Mouse (Mus musculus): ENCODE measurements at regions not wholly inside any gene's neighbourhood (a gene's known extent, or its start where the extent isn't known, plus 50 kb on each side); places are given as distances from the start of the nearest gene placed in this dataset.

DNA sequence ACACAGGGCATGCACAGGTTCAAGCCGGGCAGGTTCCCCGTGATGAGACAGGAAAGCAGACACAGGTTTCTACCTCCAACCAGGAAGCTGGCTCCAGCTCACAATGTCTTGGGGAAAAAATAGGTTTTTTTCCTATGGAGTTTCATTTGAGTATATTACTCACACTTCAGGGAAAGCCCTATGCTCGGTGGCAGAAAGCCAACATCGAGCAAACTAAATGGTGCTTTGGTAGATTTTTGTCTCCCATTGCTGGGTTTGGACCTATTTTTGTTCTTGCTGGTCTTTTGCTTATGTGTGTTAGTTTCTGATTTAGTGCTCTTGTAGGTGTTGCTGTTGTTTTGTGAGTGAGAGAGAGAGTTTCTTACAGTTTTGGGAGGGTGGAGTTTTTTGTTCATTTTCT, 160.9 kb downstream of the Rps12 start:
- no peak overlapping the region for H3K27ac ChIP-seq (ENCODE audit: insufficient read depth, low read length)
- no peaks in the 10 kb centered on the region for H3K9me3 ChIP-seq (replicated peaks; ENCODE audit: control insufficient read depth, insufficient read depth, low read length, poor library complexity, severe bottlenecking)
- no peak overlapping the region for H3K4me3 ChIP-seq (ENCODE audit: low read depth, low read length)
- no peak overlapping the region for H3K9ac ChIP-seq (ENCODE audit: low read depth, poor library complexity, severe bottlenecking)
- no peaks in the 10 kb centered on the region for H3K36me3 ChIP-seq (ENCODE audit: control insufficient read depth, insufficient read depth, low read length, poor library complexity, severe bottlenecking)
- no peaks in the 10 kb centered on the region for H3K27me3 ChIP-seq (ENCODE audit: control insufficient read depth, insufficient read depth, low read length, poor library complexity, severe bottlenecking)
- TF ChIP-seq POLR2A (IDR thresholded peaks at IDR 0.05; ENCODE audit: insufficient read depth, low read length) = no peak
- no peak for TF ChIP-seq CTCF (IDR thresholded peaks at IDR 0.05; ENCODE audit: low read depth, low read length)
- TF ChIP-seq EP300 (IDR thresholded peaks at IDR 0.05; ENCODE audit: insufficient read depth, low read depth, low read length) = no peak
- no peaks in the 10 kb centered on the region for H3K4me1 ChIP-seq (ENCODE audit: control insufficient read depth, insufficient read depth, low read length)

DNA sequence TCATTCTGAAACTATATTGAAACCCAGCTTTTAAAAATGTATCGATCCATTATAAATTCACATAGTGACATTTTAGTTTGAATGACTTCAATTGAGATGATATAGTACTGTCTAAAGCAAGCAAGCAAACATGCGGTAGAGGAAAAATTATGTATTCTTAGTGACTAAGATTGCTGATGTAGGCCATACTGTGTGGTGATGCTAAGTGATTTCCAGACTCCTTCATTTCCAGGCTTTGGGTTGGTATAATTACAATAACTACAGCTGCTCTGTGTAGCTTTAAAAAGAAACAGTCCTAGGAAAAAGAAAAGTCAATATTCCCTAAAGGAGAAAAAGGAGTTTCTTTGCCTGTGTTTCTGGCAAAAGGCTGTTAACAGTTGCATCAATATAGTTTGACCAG, 175.0 kb downstream of the Rps12 start:
- no peak overlapping the region for H3K9ac ChIP-seq (ENCODE audit: low read depth, poor library complexity, severe bottlenecking)
- no peaks in the 10 kb centered on the region for H3K36me3 ChIP-seq (ENCODE audit: control insufficient read depth, insufficient read depth, low read length, poor library complexity, severe bottlenecking)
- no peak overlapping the region for H3K27ac ChIP-seq (ENCODE audit: insufficient read depth, low read length)
- no peaks in the 10 kb centered on the region for H3K4me1 ChIP-seq (ENCODE audit: control insufficient read depth, insufficient read depth, low read length)
- H3K9me3 ChIP-seq (replicated peaks; ENCODE audit: control insufficient read depth, insufficient read depth, low read length, poor library complexity, severe bottlenecking) = no peaks in the 10 kb centered on the region
- TF ChIP-seq CTCF (IDR thresholded peaks at IDR 0.05; ENCODE audit: low read depth, low read length) (no peak), EP300 (IDR thresholded peaks at IDR 0.05; ENCODE audit: insufficient read depth, low read depth, low read length) (no peak), POLR2A (IDR thresholded peaks at IDR 0.05; ENCODE audit: insufficient read depth, low read length) (no peak)
- no peak overlapping the region for H3K4me3 ChIP-seq (ENCODE audit: low read depth, low read length)
- no peaks in the 10 kb centered on the region for H3K27me3 ChIP-seq (ENCODE audit: control insufficient read depth, insufficient read depth, low read length, poor library complexity, severe bottlenecking)

DNA sequence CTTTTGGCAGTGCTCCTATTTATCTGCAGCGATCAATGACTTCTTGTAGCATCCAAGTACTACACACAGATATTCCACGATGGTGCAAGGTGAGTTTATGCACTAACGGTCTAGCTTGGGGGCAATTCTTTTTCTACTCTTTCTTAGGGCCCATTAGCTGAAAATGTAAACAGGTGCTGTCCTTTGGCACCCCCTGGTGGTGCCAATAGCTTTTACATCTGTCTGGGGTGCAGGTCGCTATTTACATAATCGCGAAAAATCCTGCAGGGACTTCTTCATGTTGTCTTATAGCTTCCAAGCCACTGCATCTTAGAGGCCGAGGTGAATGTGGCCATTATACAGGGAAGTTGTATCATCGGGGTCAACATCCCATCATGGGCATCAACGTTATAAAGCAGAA, 175.9 kb downstream of the Rps12 start:
- no peak for TF ChIP-seq POLR2A (IDR thresholded peaks at IDR 0.05; ENCODE audit: insufficient read depth, low read length)
- TF ChIP-seq CTCF (IDR thresholded peaks at IDR 0.05; ENCODE audit: low read depth, low read length) = peak; percentile 28
- TF ChIP-seq EP300 (IDR thresholded peaks at IDR 0.05; ENCODE audit: insufficient read depth, low read depth, low read length) = no peak
- H3K27me3 ChIP-seq (ENCODE audit: control insufficient read depth, insufficient read depth, low read length, poor library complexity, severe bottlenecking) = no peaks in the 10 kb centered on the region
- no peaks in the 10 kb centered on the region for H3K9me3 ChIP-seq (replicated peaks; ENCODE audit: control insufficient read depth, insufficient read depth, low read length, poor library complexity, severe bottlenecking)
- H3K36me3 ChIP-seq (ENCODE audit: control insufficient read depth, insufficient read depth, low read length, poor library complexity, severe bottlenecking) = no peaks in the 10 kb centered on the region
- no peaks in the 10 kb centered on the region for H3K4me1 ChIP-seq (ENCODE audit: control insufficient read depth, insufficient read depth, low read length)
- H3K9ac ChIP-seq (ENCODE audit: low read depth, poor library complexity, severe bottlenecking) = no peak overlapping the region
- no peak overlapping the region for H3K4me3 ChIP-seq (ENCODE audit: low read depth, low read length)
- H3K27ac ChIP-seq (ENCODE audit: insufficient read depth, low read length) = no peak overlapping the region

DNA sequence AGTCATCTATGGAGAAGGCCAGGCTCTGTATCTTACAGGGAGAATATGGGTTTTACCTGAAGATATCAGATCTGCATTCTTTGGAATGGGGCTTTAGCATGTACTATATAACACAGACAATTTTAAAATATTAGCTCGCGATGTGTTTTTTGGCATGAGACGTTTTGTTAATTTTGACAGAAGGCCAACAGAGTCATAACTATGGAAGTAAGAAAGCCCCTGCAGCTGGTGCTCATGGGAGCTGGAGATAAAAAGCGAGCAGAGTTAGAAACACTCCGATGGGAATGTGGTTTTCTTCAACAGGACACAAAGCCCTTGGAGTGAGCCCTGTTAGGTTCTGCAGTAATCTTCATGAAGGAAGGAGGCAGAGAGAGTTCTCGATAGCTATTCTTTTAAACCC, 176.6 kb downstream of the Rps12 start:
- Histone ChIP-seq H3K9me3 (replicated peaks; ENCODE audit: control insufficient read depth, insufficient read depth, low read length, poor library complexity, severe bottlenecking) (no peaks in the 10 kb centered on the region), H3K36me3 (ENCODE audit: control insufficient read depth, insufficient read depth, low read length, poor library complexity, severe bottlenecking) (no peaks in the 10 kb centered on the region), H3K4me3 (ENCODE audit: low read depth, low read length) (no peak overlapping the region), H3K9ac (ENCODE audit: low read depth, poor library complexity, severe bottlenecking) (no peak overlapping the region), H3K27ac (ENCODE audit: insufficient read depth, low read length) (no peak overlapping the region), H3K27me3 (ENCODE audit: control insufficient read depth, insufficient read depth, low read length, poor library complexity, severe bottlenecking) (no peaks in the 10 kb centered on the region), H3K4me1 (ENCODE audit: control insufficient read depth, insufficient read depth, low read length) (no peaks in the 10 kb centered on the region)
- TF ChIP-seq EP300 (IDR thresholded peaks at IDR 0.05; ENCODE audit: insufficient read depth, low read depth, low read length) (no peak), CTCF (IDR thresholded peaks at IDR 0.05; ENCODE audit: low read depth, low read length) (no peak)

- no peak for TF ChIP-seq CTCF (IDR thresholded peaks at IDR 0.05; ENCODE audit: low read depth, low read length)
- H3K27me3 ChIP-seq (ENCODE audit: control insufficient read depth, insufficient read depth, low read length, poor library complexity, severe bottlenecking) = no peaks in the 10 kb centered on the region
Observed at GRCm38 (mm10) chr10:23610046-23610445, 177.0 kb downstream of the Rps12 start.

DNA sequence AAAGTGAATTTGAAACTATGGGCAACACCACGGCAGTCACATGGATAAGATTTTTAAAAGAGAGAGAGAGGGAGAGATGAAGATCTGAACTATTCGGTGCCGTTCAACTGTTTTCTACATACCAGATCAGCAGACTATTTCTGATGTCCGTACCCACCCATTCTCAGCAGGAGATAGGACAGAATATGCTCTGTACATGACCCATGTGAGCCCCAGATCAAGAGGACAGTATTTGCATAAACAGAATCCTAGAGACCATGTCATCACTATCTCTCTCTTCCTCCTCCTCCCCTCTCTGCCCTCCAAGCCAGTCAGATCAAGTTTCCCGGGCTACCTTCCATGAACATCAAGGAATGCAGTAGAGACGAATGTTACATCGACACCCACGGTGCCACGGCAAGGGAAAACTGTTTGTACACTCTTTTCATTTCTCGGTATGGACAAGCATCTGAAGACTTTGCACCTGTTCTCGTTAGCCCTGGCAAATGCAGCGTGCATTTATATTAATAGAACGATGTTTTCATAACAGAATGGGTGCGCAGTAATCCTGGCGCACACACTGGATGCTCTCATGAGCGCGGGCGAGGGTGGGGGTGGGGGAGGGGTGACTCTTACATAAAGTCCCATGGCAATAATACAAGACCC, 177.7 kb downstream of the Rps12 start:
- no peak overlapping the region for H3K27ac ChIP-seq (ENCODE audit: insufficient read depth, low read length)
- H3K9me3 ChIP-seq (replicated peaks; ENCODE audit: control insufficient read depth, insufficient read depth, low read length, poor library complexity, severe bottlenecking) = no peaks in the 10 kb centered on the region
- no peaks in the 10 kb centered on the region for H3K36me3 ChIP-seq (ENCODE audit: control insufficient read depth, insufficient read depth, low read length, poor library complexity, severe bottlenecking)
- no peaks in the 10 kb centered on the region for H3K27me3 ChIP-seq (ENCODE audit: control insufficient read depth, insufficient read depth, low read length, poor library complexity, severe bottlenecking)
- H3K4me3 ChIP-seq (ENCODE audit: low read depth, low read length) = no peak overlapping the region
- no peaks in the 10 kb centered on the region for H3K4me1 ChIP-seq (ENCODE audit: control insufficient read depth, insufficient read depth, low read length)
- no peak overlapping the region for H3K9ac ChIP-seq (ENCODE audit: low read depth, poor library complexity, severe bottlenecking)
- TF ChIP-seq CTCF (IDR thresholded peaks at IDR 0.05; ENCODE audit: low read depth, low read length) = no peak
- no peak for TF ChIP-seq POLR2A (IDR thresholded peaks at IDR 0.05; ENCODE audit: insufficient read depth, low read length)
- TF ChIP-seq EP300 (IDR thresholded peaks at IDR 0.05; ENCODE audit: insufficient read depth, low read depth, low read length) = no peak

More at GRCm38 (mm10) chr10:23610046-23610445, 177.0 kb downstream of the Rps12 start:
- Histone ChIP-seq H3K4me1 (ENCODE audit: control insufficient read depth, insufficient read depth, low read length) (no peaks in the 10 kb centered on the region), H3K9me3 (replicated peaks; ENCODE audit: control insufficient read depth, insufficient read depth, low read length, poor library complexity, severe bottlenecking) (no peaks in the 10 kb centered on the region), H3K9ac (ENCODE audit: low read depth, poor library complexity, severe bottlenecking) (no peak overlapping the region), H3K36me3 (ENCODE audit: control insufficient read depth, insufficient read depth, low read length, poor library complexity, severe bottlenecking) (no peaks in the 10 kb centered on the region), H3K4me3 (ENCODE audit: low read depth, low read length) (no peak overlapping the region), H3K27ac (ENCODE audit: insufficient read depth, low read length) (no peak overlapping the region)

Measured in ES-Bruce4 (cell line).